Mouse (Mus musculus): ENCODE data around the gene Abl2. TPM values are rescaled to one million over a fixed set of nuclear protein-coding genes. Genes with fewer than 3 reads are reported as not detected.

Gene Abl2
- polyA plus RNA-seq, 1 experiment from 2014 or later = 4.2 TPM

GRCm38 (mm10) chr1:156589811-156590305 is 31.3 kb downstream of the Abl2 start:
- Histone ChIP-seq H3K4me3 (ENCODE audit: control insufficient read depth in 1 of 2, insufficient read depth in 1 of 2, low read depth in 1 of 2, low read length in 2 of 2) (no peak overlapping the region), H3K27me3 (ENCODE audit: control insufficient read depth, insufficient read depth, low read length) (no peaks in the 10 kb centered on the region), H3K4me2 (ENCODE audit: low read length) (no peak overlapping the region), H3K4me1 (ENCODE audit: control insufficient read depth in 2 of 2, insufficient read depth in 2 of 2, low read length in 2 of 2) (peaks cover 0 to 5% of the 10 kb centered on the region in 2 experiments; a peak in 2 of 4 replicates), H3K36me3 (ENCODE audit: control insufficient read depth, insufficient read depth, low read length) (no peaks in the 10 kb centered on the region), H3K9me3 (ENCODE audit: control insufficient read depth, low read length) (no peaks in the 10 kb centered on the region), H3K27ac (replicated peaks in 1 of 2; ENCODE audit: control insufficient read depth in 1 of 2, insufficient read depth in 1 of 2, low read depth in 2 of 2, low read length in 2 of 2) (no peak overlapping the region), H3K9ac (ENCODE audit: low read length) (no peak overlapping the region)
- WGBS = 78% methylated on average over 3 of the region's 3 CpGs
- ATAC-seq (ENCODE audit: insufficient number of reproducible peaks, insufficient read depth, low FRiP score, low read depth) = no peak

- WGBS = 10% methylated on average over 1 of the region's 1 CpGs
- Histone ChIP-seq H3K9ac (ENCODE audit: low read length) (no peak overlapping the region), H3K4me2 (ENCODE audit: low read length) (no peak overlapping the region), H3K4me1 (ENCODE audit: control insufficient read depth in 2 of 2, insufficient read depth in 2 of 2, low read length in 2 of 2) (peaks cover 0 to 5% of the 10 kb centered on the region in 2 experiments; a peak in 2 of 4 replicates), H3K9me3 (ENCODE audit: control insufficient read depth, low read length) (no peaks in the 10 kb centered on the region), H3K27ac (replicated peaks in 1 of 2; ENCODE audit: control insufficient read depth in 1 of 2, insufficient read depth in 1 of 2, low read depth in 2 of 2, low read length in 2 of 2) (no peak overlapping the region), H3K4me3 (ENCODE audit: control insufficient read depth in 1 of 2, insufficient read depth in 1 of 2, low read depth in 1 of 2, low read length in 2 of 2) (no peak overlapping the region), H3K36me3 (ENCODE audit: control insufficient read depth, insufficient read depth, low read length) (no peaks in the 10 kb centered on the region), H3K27me3 (ENCODE audit: control insufficient read depth, insufficient read depth, low read length) (no peaks in the 10 kb centered on the region)
- no peak for ATAC-seq (ENCODE audit: insufficient number of reproducible peaks, insufficient read depth, low FRiP score, low read depth)
These were observed 31.8 kb downstream of the Abl2 start for GRCm38 (mm10) chr1:156590357-156590756.

GRCm38 (mm10) chr1:156593267-156593666 is 34.7 kb downstream of the Abl2 start:
- Histone ChIP-seq H3K27me3 (ENCODE audit: control insufficient read depth, insufficient read depth, low read length) (no peaks in the 10 kb centered on the region), H3K27ac (replicated peaks in 1 of 2; ENCODE audit: control insufficient read depth in 1 of 2, insufficient read depth in 1 of 2, low read depth in 2 of 2, low read length in 2 of 2) (no peak overlapping the region), H3K9ac (ENCODE audit: low read length) (no peak overlapping the region), H3K36me3 (ENCODE audit: control insufficient read depth, insufficient read depth, low read length) (no peaks in the 10 kb centered on the region), H3K4me2 (ENCODE audit: low read length) (no peak overlapping the region), H3K4me1 (ENCODE audit: control insufficient read depth in 2 of 2, insufficient read depth in 2 of 2, low read length in 2 of 2) (peaks cover 0 to 5% of the 10 kb centered on the region in 2 experiments; a peak in 2 of 4 replicates), H3K4me3 (ENCODE audit: control insufficient read depth in 1 of 2, insufficient read depth in 1 of 2, low read depth in 1 of 2, low read length in 2 of 2) (no peak overlapping the region), H3K9me3 (ENCODE audit: control insufficient read depth, low read length) (no peaks in the 10 kb centered on the region)
- no peak for ATAC-seq (ENCODE audit: insufficient number of reproducible peaks, insufficient read depth, low FRiP score, low read depth)
- WGBS = 74% methylated on average over 5 of the region's 5 CpGs

- WGBS = 92% methylated on average over 4 of the region's 4 CpGs
- no peaks in the 10 kb centered on the region for H3K9me3 ChIP-seq (ENCODE audit: control insufficient read depth, low read length)
- no peaks in the 10 kb centered on the region for H3K36me3 ChIP-seq (ENCODE audit: control insufficient read depth, insufficient read depth, low read length)
- H3K4me1 ChIP-seq (ENCODE audit: control insufficient read depth in 2 of 2, insufficient read depth in 2 of 2, low read length in 2 of 2) = no peaks in the 10 kb centered on the region
- H3K27ac ChIP-seq (replicated peaks in 1 of 2; ENCODE audit: control insufficient read depth in 1 of 2, insufficient read depth in 1 of 2, low read depth in 2 of 2, low read length in 2 of 2) = no peak overlapping the region
- H3K4me3 ChIP-seq (ENCODE audit: control insufficient read depth in 1 of 2, insufficient read depth in 1 of 2, low read depth in 1 of 2, low read length in 2 of 2) = no peak overlapping the region
- H3K9ac ChIP-seq (ENCODE audit: low read length) = no peak overlapping the region
- ATAC-seq (ENCODE audit: insufficient number of reproducible peaks, insufficient read depth, low FRiP score, low read depth) = no peak
- no peak overlapping the region for H3K4me2 ChIP-seq (ENCODE audit: low read length)
- no peaks in the 10 kb centered on the region for H3K27me3 ChIP-seq (ENCODE audit: control insufficient read depth, insufficient read depth, low read length)
These were observed 38.5 kb downstream of the Abl2 start for GRCm38 (mm10) chr1:156597089-156597488.

GRCm38 (mm10) chr1:156602545-156602944 is 44.0 kb downstream of the Abl2 start:
- Histone ChIP-seq H3K4me3 (ENCODE audit: control insufficient read depth in 1 of 2, insufficient read depth in 1 of 2, low read depth in 1 of 2, low read length in 2 of 2) (no peak overlapping the region), H3K4me1 (ENCODE audit: control insufficient read depth in 2 of 2, insufficient read depth in 2 of 2, low read length in 2 of 2) (peaks cover 12 to 14% of the 10 kb centered on the region in 2 experiments), H3K36me3 (ENCODE audit: control insufficient read depth, insufficient read depth, low read length) (no peaks in the 10 kb centered on the region), H3K9ac (ENCODE audit: low read length) (no peak overlapping the region), H3K27ac (replicated peaks in 1 of 2; ENCODE audit: control insufficient read depth in 1 of 2, insufficient read depth in 1 of 2, low read depth in 2 of 2, low read length in 2 of 2) (no peak overlapping the region), H3K4me2 (ENCODE audit: low read length) (no peak overlapping the region), H3K9me3 (ENCODE audit: control insufficient read depth, low read length) (no peaks in the 10 kb centered on the region), H3K27me3 (ENCODE audit: control insufficient read depth, insufficient read depth, low read length) (no peaks in the 10 kb centered on the region)
- ATAC-seq (ENCODE audit: insufficient number of reproducible peaks, insufficient read depth, low FRiP score, low read depth) = no peak
- 67% methylated on average over 3 of the region's 3 CpGs for WGBS

GRCm38 (mm10) chr1:156605094-156605866 is 46.7 kb downstream of the Abl2 start:
- no peak overlapping the region; a peak in 1 of 4 replicates for H3K27ac ChIP-seq (replicated peaks in 1 of 2; ENCODE audit: control insufficient read depth in 1 of 2, insufficient read depth in 1 of 2, low read depth in 2 of 2, low read length in 2 of 2)
- H3K4me3 ChIP-seq (ENCODE audit: control insufficient read depth in 1 of 2, insufficient read depth in 1 of 2, low read depth in 1 of 2, low read length in 2 of 2) = no peak overlapping the region
- H3K4me2 ChIP-seq (ENCODE audit: low read length) = no peak overlapping the region
- 64% methylated on average over 12 of the region's 12 CpGs for WGBS
- no peaks in the 10 kb centered on the region for H3K27me3 ChIP-seq (ENCODE audit: control insufficient read depth, insufficient read depth, low read length)
- peaks cover 12 to 14% of the 10 kb centered on the region in 2 experiments for H3K4me1 ChIP-seq (ENCODE audit: control insufficient read depth in 2 of 2, insufficient read depth in 2 of 2, low read length in 2 of 2)
- no peak for ATAC-seq (ENCODE audit: insufficient number of reproducible peaks, insufficient read depth, low FRiP score, low read depth)
- H3K9me3 ChIP-seq (ENCODE audit: control insufficient read depth, low read length) = no peaks in the 10 kb centered on the region
- no peak overlapping the region for H3K9ac ChIP-seq (ENCODE audit: low read length)
- H3K36me3 ChIP-seq (ENCODE audit: control insufficient read depth, insufficient read depth, low read length) = no peaks in the 10 kb centered on the region

GRCm38 (mm10) chr1:156605940-156606339 is 47.4 kb downstream of the Abl2 start:
- Histone ChIP-seq H3K27ac (replicated peaks in 1 of 2; ENCODE audit: control insufficient read depth in 1 of 2, insufficient read depth in 1 of 2, low read depth in 2 of 2, low read length in 2 of 2) (no peak overlapping the region), H3K36me3 (ENCODE audit: control insufficient read depth, insufficient read depth, low read length) (no peaks in the 10 kb centered on the region), H3K9ac (ENCODE audit: low read length) (no peak overlapping the region), H3K4me3 (ENCODE audit: control insufficient read depth in 1 of 2, insufficient read depth in 1 of 2, low read depth in 1 of 2, low read length in 2 of 2) (no peak overlapping the region), H3K4me2 (ENCODE audit: low read length) (no peak overlapping the region), H3K4me1 (ENCODE audit: control insufficient read depth in 2 of 2, insufficient read depth in 2 of 2, low read length in 2 of 2) (peaks cover 12 to 14% of the 10 kb centered on the region in 2 experiments), H3K9me3 (ENCODE audit: control insufficient read depth, low read length) (no peaks in the 10 kb centered on the region), H3K27me3 (ENCODE audit: control insufficient read depth, insufficient read depth, low read length) (no peaks in the 10 kb centered on the region)
- ATAC-seq (ENCODE audit: insufficient number of reproducible peaks, insufficient read depth, low FRiP score, low read depth) = no peak
- WGBS = 82% methylated on average over 2 of the region's 2 CpGs

All from heart, embryonic 14.5 days (tissue).